Mouse (Mus musculus): ENCODE measurements around the gene Gatc.
"Not testable (repeated sequence)": the region's sequence is repeated elsewhere in the genome, so short reads cannot be mapped to it uniquely, and the experiment has no call there.

GRCm38 (mm10) chr5:115302190-115302589 lies 38.8 kb downstream of the Gatc start:
- TF ChIP-seq POLR2A (IDR thresholded peaks at IDR 0.05; ENCODE audit: insufficient read depth, low read length); CTCF (IDR thresholded peaks at IDR 0.05; ENCODE audit: low read depth, low read length): not testable (repeated sequence)
